Mouse (Mus musculus) kidney, adult 11 months (tissue): ENCODE measurements around the gene Gpd2.

Experiments used
- DNase-seq: peaks from one replicate; pipeline ENCODE4 v3.0.0; 2022

The Gpd2 gene

DNA sequence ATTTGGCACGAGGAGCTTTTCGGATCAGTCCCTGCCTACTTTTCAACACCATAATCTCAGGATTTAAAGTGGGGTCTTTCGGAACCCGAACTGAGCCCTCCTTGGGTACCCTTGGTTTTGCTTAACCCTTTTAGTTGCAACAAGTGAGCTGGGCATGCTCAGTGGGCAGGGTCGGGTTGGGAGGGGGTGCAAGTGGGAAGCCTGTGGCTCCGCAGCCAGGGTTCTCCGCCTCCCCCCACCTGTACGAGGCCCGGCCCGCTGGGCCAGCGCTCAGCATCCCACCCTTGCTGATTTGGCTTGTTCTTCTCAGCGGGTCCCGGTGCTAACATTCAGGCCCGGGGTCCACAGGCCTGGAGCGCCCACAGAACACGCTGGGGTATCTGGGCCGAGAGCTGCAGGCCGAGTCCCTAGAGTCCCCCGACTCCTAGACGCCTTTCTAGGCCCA lies at the start of gene Gpd2:
Gene Gpd2 (plus strand): TSS at position 161 of the 445 bp plus-strand sequence.
- DNase-seq: no peak

DNA sequence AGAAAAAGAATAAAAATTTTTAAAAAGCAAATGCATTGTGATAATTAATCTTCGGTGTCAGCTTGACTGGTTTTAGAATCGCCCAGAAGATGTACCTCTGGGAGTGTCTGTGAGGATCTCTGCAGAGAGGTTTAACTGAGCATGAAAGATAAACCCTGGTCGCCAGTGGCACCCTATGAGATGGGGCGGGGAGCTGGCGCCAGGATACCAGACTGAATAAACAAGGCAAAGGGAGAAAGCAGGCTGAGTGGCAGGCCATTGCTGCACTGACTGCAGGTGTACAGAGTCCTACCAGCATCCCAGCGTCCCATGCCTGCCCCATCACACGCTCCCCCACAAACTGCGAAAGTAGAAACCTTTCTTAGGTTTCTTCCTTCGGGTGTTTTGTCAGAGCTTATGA lies 49.2 kb upstream of the Gpd2 start:
- no peak for DNase-seq

DNA sequence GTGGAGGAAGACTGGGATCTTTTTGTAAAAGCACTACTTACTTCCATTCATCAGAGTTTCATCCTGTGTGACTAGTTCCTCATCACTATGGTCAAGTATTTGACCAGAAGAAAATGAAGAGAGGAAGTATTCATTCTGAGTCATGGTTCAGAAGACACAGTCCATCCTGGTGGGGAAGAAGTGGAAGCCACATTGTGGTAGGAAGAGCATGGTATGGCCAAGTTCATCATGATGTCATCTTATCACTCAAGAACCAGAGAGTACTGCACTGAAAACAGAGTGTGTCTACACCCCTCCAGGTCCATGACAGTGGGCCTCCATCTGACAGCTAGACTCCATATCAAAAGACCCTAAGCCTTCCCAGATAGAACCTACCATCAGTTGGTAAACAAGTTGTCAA lies 46.6 kb upstream of the Gpd2 start:
- no peak for DNase-seq

DNA sequence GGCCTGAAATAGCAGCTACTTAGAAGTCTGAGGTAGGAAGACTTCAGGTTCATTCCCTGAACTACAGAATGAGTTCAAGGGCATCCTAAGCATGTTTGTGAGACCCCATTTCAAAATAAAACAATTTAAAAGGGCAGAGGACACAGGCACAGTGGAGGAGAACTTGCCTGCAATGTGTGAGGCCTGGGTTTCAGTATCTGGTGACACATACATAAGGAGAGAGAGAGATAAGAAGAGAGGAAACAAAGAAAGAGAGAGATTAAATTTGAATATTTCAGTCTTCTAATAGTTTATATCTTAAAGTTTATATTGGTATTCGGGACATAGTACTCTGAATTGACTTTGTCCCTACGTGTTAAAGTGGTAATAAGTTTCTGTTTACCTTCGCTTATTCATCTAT lies 38.4 kb upstream of the Gpd2 start:
- DNase-seq: no peak

DNA sequence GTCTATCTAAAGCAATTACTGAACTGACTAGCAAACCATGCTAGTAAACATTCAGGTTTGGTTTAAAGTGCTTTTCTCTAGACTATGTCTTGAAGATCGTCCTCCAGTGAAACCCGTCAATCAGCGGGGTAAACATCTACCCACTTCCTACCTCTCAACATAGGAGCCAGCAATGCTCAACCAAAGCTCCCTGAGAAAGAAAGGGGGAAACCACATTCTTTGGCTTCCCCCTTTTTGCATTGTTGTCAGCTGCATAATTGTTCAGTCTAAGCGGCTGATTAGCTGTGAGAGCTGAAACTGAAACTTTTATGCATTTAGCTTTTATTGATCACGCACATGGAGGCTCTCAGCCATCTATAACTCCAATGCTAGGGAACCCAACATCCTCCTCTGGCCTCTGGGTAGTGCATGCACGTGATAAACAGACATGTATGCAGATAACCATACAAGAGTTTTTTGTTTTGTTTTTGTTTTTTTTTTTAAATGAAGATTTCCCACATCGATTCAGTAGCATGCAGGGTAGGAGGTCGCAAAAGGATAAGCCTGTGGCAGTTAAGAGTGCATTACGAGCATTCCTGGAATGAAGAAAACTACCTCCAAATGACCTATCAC lies 28.9 kb upstream of the Gpd2 start:
- DNase-seq: no peak

DNA sequence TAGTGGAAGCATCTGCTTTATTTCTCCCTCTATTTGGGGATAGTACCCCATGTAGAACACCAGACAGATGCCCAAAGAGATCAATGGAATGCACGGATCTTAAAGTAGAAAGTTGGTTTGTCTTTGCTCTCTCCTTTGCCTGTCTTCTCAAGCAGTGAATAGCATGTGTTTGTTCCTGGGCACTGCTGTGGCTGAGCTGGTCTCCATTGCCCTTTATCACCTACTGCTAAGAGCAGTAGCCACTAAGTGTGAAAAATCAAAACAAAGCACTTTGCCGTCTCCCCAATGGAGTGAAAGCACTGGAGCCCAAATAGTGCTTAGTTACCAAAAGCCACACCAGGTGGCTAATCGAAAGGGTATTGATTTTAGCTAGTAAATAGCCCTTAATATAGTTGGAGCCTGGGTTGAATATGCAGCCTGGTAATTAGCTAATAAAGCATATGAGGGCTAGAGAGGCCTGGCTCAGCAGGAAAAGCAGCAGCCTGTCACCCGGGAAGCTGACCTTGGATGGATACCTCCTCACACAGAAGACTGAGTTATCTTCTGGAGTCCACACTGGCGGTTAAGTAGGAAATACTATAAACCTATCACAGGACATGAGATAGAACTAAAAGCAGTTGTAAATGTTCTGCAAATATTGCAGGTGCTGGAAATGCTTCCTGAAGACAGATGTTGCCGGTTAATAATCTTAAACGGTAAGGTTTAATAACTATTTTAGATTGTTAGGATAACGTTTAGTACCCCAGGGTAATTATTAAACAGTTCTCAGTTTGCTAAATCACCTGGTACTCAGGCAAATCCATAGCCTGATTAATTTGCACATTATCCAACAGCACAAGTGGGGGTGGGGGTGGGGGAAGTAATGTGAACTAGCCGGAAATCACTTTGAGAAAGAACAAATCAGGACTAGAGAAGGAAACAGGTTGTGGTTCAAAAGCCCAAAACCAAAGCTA lies 26.1 kb upstream of the Gpd2 start:
- DNase-seq: no peak

DNA sequence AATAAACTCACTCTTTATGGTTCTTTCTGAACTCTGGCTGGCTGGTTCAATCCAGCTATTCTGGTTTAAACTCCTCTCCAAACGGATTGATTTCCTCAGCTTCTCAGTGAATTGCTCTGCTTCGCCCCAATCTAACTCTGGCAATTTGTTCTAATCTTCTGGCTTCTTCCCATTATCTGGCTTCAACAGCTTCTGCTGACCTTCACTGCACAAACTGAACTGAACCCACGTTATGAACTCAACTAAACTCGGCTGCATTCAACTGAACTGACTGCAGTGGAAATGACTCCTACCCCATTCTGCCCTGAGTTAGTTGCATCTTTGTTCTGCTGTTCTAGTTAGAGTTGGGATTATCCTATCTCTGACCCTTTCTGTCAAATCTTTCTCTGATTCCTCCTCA lies 24.1 kb upstream of the Gpd2 start:
- no peak for DNase-seq

DNA sequence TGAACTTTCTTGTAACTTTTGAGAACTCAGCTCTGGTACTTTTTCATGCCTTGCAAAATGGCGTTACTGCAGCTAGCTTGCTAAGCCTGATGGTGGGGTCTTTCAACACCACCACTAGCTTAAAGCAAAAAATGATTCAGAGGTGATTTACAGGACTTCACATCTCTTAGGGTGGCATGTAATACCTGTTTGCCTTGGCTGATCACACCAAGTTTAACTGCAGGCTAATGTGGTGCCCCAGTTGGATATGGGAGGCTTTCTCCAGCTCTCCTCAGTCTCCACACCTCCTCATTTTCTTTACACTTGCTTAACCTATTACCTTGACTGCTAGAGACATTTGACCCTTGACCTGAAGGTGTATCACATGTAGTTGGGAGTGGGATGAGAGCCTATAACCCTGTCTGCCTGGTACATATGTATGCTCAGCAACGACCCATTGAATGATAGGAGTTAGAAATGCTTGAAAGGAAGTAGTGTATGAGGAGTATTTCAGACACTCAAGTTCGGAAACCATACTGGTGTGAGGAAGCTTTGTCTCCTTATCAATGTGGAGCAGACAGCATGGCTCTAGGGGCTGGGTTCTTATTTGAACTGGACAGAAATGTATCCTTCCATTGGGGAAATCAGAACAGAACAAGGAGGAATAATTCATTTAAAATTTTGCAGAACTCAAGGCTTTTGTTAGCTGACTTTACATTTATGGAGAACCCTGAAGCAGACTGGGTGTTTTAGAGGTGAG lies 14.0 kb upstream of the Gpd2 start:
- no peak for DNase-seq

DNA sequence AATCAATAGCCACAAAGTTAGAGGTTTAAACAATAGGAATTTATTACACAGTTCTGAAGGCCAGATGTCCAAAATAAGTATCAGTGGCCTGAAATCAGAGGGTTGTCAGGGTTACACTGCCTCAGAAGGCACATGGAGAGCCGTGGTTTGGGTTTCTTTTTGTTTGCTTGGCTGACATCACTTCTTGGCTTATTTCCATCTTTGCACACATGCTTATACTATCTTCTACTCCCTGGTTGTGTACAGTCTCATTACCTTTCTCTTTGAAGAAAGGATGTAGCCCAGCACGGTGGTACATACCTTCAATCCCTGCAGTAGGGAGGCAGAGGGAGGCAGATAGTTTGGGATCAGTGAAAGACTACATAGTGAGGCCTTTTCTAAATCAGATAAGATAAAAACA lies 12.2 kb upstream of the Gpd2 start:
- DNase-seq: no peak

DNA sequence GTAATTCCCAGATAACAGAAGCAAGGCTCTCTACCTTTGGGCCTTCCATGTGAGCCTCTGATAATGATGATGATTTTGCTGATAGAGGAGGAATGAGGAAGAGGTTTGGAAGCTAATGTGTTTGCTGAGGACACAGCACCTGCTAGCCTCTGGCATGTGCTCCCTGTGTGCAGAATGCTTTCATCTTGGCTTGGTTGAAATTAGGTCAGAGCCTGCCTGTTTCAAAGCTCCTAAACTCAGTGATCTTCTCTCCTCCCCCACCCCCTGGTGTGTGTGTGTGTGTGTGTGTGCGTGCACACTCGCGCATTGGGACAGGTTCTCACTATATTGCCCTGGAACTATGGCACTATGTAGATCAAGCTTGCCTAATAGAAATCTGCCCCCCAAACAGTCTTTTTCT lies 10.0 kb upstream of the Gpd2 start:
- DNase-seq: no peak

DNA sequence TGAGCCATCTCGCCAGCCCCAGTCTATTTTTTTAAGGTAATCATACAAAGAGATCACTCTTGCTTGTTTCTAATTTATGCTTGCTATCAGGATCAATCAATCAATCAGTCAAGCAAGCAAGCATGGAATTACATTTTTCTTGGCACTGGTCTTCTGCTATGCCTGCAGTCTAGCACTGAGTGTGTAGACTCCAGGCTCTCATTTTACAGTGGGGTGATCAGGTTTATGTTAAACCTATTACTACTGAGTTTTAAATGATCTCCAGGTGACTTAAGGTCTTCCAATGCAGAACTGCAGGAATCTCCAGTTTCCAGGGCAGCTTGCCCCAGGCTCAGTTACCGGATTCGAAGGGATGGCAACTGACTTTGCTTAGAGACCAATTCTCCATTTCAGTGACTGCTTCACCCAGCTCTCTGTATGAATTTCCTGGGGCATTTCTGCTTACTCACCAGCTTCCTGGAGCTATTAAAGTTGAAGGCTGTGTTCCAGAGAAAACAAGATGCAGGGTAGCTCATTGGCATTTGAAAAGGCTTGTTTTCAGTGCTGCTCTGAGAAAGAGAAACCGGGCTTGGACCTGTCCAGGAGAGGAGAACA lies 7.7 kb upstream of the Gpd2 start:
- DNase-seq: no peak

DNA sequence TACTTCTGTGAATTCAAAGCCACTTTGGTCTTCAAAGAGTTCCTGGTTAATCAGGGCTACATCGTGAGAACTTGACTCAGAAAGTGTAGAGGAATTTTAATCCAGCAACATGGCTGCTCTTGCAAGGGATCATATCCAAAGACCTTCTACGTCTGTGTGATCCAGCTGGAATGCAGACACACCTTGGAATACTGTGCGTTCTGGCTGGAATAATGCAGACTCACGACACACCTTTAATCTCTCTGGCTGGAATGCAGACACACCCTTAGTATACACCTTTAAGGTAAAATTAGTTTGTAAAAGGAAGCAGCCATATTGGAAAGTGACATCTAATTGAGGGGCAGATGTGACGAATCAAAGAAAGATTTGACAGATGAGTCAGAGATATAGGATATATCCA lies 6.0 kb upstream of the Gpd2 start:
- DNase-seq: no peak

DNA sequence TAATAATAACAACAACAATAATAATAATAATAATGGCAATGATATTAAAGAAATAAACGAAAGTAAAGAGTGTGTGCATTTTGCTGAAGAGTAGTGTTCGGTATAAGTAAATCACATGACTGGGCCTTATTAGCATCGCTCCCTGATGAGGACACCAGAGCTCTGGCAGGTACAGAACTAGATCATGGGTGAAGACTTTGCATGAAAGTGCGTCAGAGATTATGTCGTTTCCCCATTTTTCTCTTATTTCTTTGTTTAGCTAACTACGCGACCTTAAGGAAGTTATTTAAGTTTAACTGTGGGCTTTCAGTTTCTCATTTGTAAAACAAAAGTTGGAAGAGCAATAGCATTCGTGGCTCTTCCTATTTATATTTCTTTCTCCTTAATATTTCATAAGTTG lies 5.1 kb upstream of the Gpd2 start:
- DNase-seq: no peak

DNA sequence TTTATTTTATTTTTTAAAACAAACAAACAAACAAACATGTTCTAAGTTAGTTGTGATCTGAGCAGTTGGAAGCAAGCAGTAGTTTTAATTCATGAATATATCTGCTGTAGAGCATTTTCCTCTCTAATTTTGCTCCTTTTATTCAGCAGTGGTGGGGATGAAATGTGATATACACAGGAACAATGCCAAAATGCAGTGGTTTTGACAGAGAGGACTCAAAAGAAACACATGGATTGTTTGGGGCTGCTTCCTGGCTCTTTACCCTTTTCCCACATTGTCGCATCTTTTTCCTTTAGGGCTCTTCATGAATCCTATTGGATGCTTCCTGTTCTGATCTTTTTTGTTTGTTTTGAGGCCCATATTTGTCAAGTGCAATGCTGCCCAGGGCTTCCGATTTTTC lies 1.2 kb upstream of the Gpd2 start:
- no peak for DNase-seq

DNA sequence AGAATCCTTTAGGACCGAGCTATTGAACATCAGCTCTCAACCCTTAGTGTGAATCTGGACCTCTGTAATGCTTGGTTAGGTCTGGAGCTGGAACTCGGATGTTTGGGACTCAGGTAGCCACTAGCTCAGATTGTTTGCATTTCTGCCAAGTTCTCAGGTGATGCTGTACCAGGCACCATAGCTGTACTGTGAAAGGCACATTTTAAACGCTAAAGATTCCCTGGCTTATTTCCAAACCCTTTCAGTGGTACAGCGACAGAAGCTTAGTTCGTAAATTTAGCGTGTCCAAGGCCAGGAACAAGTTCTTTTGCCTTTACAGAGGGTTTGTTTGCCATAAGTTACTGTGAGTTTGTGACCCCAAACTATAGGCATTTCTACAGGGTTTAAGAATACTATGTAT lies 409 bp upstream of the Gpd2 start:
- no peak for DNase-seq

DNA sequence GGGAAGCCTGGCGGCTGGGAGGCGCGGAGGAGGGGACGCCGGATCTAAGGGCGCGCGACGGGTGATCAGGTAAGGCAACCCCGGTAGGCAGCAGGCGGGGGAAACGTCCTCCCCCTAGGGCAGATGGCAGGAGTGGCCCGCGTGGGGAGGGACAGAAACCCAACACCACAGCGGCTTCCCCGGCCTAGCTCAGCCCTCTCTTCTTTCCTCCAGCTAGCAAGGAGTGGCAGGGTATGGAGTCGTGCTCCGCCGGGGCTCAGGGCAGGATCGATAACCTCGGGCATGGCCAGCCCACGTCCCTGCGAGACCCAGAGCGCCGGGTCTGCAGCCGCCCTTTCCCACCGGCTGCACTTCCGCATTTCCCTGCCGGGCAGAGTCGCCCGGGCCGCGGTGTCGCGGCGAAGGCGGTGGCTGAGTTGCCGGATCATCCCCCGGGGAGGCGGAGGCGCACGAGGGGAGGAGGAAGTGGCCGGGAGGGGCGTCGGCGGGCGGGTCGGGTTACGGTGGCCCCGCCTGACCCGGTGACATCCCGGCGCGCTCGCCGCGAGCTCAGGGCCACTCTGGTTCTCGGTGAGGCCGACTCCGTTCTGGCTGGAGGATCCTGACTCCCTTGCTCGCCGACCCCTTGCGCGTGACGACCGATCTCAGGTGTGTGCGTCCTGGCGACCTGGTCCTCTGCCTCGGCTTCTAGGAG lies 632 bp downstream of the Gpd2 start:
- DNase-seq: peak; percentile 83

DNA sequence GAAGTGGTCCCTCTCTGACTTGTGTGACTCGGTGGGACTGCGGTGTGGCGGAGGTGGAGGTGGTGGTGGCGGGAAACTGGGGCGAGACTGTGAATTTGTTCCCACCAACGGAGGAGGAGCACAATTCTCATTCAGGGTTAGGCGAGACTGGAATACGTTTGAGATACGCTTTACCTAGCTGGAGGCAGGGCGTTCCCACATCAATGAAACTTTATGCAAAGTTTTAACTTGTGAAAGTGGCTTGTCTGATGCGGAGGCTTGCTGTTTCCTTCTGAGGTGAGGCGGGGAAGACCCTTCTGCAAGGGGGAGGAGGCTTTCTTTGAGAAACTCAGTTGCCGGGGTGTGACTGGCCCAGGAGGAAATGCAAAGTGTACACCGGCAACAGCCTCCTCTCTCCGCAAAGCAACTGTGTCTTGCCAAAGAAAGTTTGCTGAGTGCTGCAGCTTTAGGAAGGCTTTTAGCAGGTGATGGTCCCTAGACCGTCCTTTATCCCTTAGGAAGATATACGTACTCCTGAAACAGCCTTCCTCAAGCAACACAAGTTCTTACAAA lies 1.3 kb downstream of the Gpd2 start:
- no peak for DNase-seq

DNA sequence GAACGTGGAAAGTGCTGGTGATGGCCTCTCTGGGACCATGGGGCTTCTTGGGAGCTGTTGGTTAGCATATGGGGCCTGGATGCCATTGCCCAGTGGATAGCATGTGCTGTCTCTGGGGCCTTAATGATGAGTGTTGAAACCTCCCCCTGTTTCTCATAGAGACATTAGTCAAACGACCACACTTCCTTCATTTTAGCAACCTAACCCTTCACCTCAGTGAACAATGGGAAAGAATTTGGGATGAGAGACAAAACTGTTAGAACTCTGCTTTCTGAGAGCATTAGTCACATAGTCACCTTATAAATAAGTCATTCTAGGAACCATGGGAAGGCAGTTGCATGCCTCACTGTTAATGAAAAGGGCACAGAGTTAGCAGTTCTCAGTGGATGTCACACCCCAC lies 1.9 kb downstream of the Gpd2 start:
- no peak for DNase-seq

DNA sequence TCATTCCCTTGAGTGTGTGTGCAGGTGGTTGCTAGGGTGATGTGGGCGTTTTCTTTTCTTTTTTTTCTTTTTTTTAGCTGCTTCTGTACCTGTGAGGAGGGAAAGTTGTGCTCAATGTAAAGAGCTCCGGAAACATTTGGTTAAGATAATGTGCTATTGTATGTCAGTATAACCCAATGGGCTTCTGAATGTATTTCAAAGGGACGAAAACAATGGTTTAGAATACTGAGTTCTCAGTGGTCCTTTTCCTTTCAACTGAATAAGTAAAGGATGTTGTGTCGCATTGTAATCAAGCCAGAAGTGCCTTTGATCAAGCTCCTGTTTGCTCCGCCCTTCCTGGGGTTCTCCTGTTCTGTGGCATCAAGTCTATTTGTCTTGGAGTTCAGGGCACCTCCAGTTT lies 6.6 kb downstream of the Gpd2 start:
- no peak for DNase-seq

DNA sequence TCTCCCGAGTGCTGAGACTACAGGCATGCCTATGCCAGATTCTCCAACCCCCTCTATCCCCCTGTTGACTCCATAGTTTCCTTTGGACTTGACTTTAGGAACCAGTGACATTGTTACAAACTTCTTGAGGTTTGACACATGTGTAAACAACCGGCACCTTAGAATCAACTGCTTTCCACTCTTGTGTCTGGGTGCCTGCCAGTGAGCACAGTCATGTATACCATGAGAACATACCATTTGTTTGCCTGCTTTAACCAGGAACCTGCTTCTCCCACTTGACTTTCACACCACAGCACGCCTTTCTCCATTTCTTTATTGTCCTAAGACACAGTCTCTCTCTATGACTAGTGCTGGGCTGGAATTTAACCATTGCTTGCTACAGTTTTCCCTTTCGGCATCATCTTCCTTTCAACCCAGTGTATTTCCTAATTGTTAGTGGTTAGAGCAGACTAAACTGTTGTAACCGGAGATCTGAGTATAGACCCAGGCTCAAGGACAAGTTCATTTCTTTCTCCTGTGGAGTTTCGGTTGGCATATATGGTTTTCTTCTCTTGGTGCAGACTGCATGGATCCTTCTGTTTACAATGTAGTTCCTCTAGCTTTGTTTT lies 8.4 kb downstream of the Gpd2 start:
- DNase-seq: no peak

DNA sequence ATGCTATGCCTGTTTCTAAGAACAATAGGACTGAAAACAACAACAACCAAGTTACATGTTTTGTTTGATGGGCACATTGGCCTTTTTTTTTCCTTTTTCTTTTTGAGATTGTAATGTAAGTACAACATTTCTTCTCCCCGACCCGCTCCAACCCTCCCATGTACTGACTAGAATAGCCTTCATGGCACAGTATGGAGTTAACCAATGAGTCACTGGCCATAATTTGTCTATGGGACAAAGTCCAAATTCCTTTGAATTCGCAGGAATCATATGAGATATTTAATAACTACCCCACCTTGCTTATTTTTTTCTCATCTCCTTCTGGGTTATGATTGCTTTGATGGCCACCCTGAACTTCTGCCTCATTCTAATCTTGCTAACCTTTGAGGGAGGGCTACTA lies 12.7 kb downstream of the Gpd2 start:
- DNase-seq: no peak
